Mouse (Mus musculus) heart, postnatal 4 days (tissue): ENCODE measurements around the gene Rest. TPM values are rescaled to one million over a fixed set of nuclear protein-coding genes. Genes with fewer than 3 reads are reported as not detected.
A peak's percentile ranks its signal among the peaks of the same experiment; 100 is the strongest.
"Not testable (repeated sequence)": the region's sequence is repeated elsewhere in the genome, so short reads cannot be mapped to it uniquely, and the experiment has no call there.

Experiments used
- DNase-seq: peaks from one replicate; pipeline ENCODE4 v3.0.0; 2021
- total RNA-seq, 2 experiments: library from RNA; stranded (reverse); gene quantifications; 2 replicates each; pipeline ENCODE4 v1.2.3; 2021

The Rest gene
- total RNA-seq, result 10 to 100 TPM; 33.2 to 34.3 TPM

- DNase-seq, result peak; percentile 86
These were observed at the start of gene Rest for GRCm38 (mm10) chr5:77265081-77265670. TSS of gene Rest (plus strand) at chr5:77265491.

GRCm38 (mm10) chr5:77217211-77217610 lies 48.1 kb upstream of the Rest start:
- peak; percentile 81 for DNase-seq

GRCm38 (mm10) chr5:77217724-77218123 lies 47.6 kb upstream of the Rest start:
- peak; percentile 5 for DNase-seq

GRCm38 (mm10) chr5:77223043-77223975 lies 42.0 kb upstream of the Rest start:
- peak; percentile 16 for DNase-seq

- no peak for DNase-seq
These were observed 36.3 kb upstream of the Rest start for GRCm38 (mm10) chr5:77228986-77229385.

GRCm38 (mm10) chr5:77231863-77232262 lies 33.4 kb upstream of the Rest start:
- DNase-seq, result not testable (repeated sequence)

- DNase-seq, result no peak
These were observed 30.4 kb upstream of the Rest start for GRCm38 (mm10) chr5:77234921-77235320.

GRCm38 (mm10) chr5:77237104-77237503 lies 28.2 kb upstream of the Rest start:
- DNase-seq, result no peak

- DNase-seq, result no peak
These were observed 20.8 kb upstream of the Rest start for GRCm38 (mm10) chr5:77244331-77244987.

- DNase-seq, result no peak
These were observed 19.9 kb upstream of the Rest start for GRCm38 (mm10) chr5:77245463-77245786.

GRCm38 (mm10) chr5:77245787-77246671 lies 19.3 kb upstream of the Rest start:
- peak; percentile 15 for DNase-seq

- no peak for DNase-seq
These were observed 15.2 kb upstream of the Rest start for GRCm38 (mm10) chr5:77250083-77250482.

GRCm38 (mm10) chr5:77251656-77252055 lies 13.6 kb upstream of the Rest start:
- no peak for DNase-seq

GRCm38 (mm10) chr5:77252115-77252827 lies 13.0 kb upstream of the Rest start:
- no peak for DNase-seq

GRCm38 (mm10) chr5:77253154-77253553 lies 12.1 kb upstream of the Rest start:
- DNase-seq, result no peak

GRCm38 (mm10) chr5:77254402-77254801 lies 10.9 kb upstream of the Rest start:
- no peak for DNase-seq

GRCm38 (mm10) chr5:77257603-77258002 lies 7.7 kb upstream of the Rest start:
- no peak for DNase-seq

GRCm38 (mm10) chr5:77259315-77259714 lies 6.0 kb upstream of the Rest start:
- DNase-seq, result no peak

GRCm38 (mm10) chr5:77260141-77260540 lies 5.2 kb upstream of the Rest start:
- DNase-seq, result no peak

- no peak for DNase-seq
These were observed 4.2 kb upstream of the Rest start for GRCm38 (mm10) chr5:77261137-77261536.

GRCm38 (mm10) chr5:77262105-77262504 lies 3.2 kb upstream of the Rest start:
- no peak for DNase-seq

GRCm38 (mm10) chr5:77265671-77266065 lies 377 bp downstream of the Rest start:
- DNase-seq, result peak; percentile 82
